Mouse (Mus musculus) cerebellum, adult 11 months (tissue): ENCODE measurements around the gene Gm5799.
"Not testable (repeated sequence)": the region's sequence is repeated elsewhere in the genome, so short reads cannot be mapped to it uniquely, and the experiment has no call there.

Experiments
- DNase-seq: peaks from one replicate; pipeline ENCODE4 v3.0.0; 2022

The Gm5799 gene

GRCm38 (mm10) chr14:43543276-43543675 lies at the start of gene Gm5799:
TSS of gene Gm5799 (plus strand) at chr14:43543576.
- DNase-seq = not testable (repeated sequence)

- not testable (repeated sequence) for DNase-seq
Observed at GRCm38 (mm10) chr14:43531052-43532010, 12.0 kb upstream of the Gm5799 start.

- DNase-seq = not testable (repeated sequence)
Observed at GRCm38 (mm10) chr14:43532011-43532383, 11.4 kb upstream of the Gm5799 start.

GRCm38 (mm10) chr14:43532387-43532786 lies 11.0 kb upstream of the Gm5799 start:
- DNase-seq = not testable (repeated sequence)

- DNase-seq = not testable (repeated sequence)
Observed at GRCm38 (mm10) chr14:43538144-43538543, 5.2 kb upstream of the Gm5799 start.

GRCm38 (mm10) chr14:43546281-43546680 lies 2.9 kb downstream of the Gm5799 start:
- DNase-seq = not testable (repeated sequence)

- DNase-seq = not testable (repeated sequence)
Observed at GRCm38 (mm10) chr14:43552271-43552670, 8.9 kb downstream of the Gm5799 start.

GRCm38 (mm10) chr14:43577969-43578368 lies 34.6 kb downstream of the Gm5799 start:
- DNase-seq = not testable (repeated sequence)

- DNase-seq = not testable (repeated sequence)
Observed at GRCm38 (mm10) chr14:43579046-43579445, 35.7 kb downstream of the Gm5799 start, which contains the start of gene Gm17654. TSS of gene Gm17654 (minus strand) at chr14:43579146.
